Mouse (Mus musculus) spleen, adult 2 months (tissue): ENCODE results near the gene Cwh43.

ENCODE experiments used
- CTCF ChIP-seq: fragments of 200-500 bp; IDR thresholded peaks from 2 replicates; pipeline ENCODE4 v1.5.1; 2011; ENCODE audit warnings: mild to moderate bottlenecking, inconsistent platforms; ENCODE audit not compliant: insufficient read depth, insufficient read length, insufficient replicate concordance; ENCODE audit errors: extremely low read depth
- POLR2A ChIP-seq: fragments of 200-500 bp; IDR thresholded peaks from 2 replicates; pipeline ENCODE4 v1.6.1; 2011; ENCODE audit warnings: low read depth, low read length, inconsistent platforms

- no peak for TF ChIP-seq POLR2A
- no peak for TF ChIP-seq CTCF
Measured at GRCm38 (mm10) chr5:73401341-73401740, 4.5 kb upstream of the Cwh43 start.
